Mouse (Mus musculus): ENCODE measurements around the gene 5730596B20Rik. TPM values are rescaled to one million over a fixed set of nuclear protein-coding genes. Genes with fewer than 3 reads are reported as not detected.

The 5730596B20Rik gene
- polyA plus RNA-seq, 1 experiment from 2014 or later, result 3.0 TPM

DNA sequence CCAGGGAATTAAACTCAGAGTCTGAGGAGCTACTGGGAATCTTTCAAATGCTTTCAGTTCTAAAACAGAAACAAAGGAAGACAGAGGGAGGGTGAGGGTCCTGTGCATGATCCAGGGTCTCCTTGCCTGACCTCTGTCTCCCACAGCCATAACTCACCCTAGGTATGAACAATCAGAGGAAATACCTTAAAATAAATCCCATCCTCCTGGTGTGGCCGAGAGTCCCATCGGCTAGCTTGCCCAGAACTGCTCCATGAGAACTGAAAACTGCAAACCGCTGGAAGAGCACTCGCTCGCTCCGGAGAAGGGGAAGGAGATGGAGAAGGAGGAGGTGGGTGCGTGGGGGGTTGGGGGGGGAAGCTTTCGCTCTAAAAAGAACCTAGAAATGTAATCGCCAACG, 2.4 kb downstream of the 5730596B20Rik start:
- H3K4me2 ChIP-seq, result peak overlapping the region; percentile 63
- no peaks in the 10 kb centered on the region for H3K9me3 ChIP-seq (replicated peaks)
- H3K4me3 ChIP-seq (replicated peaks), result peak overlapping the region; percentile 46
- ATAC-seq (ENCODE audit: low FRiP score), result no peak
- H3K9ac ChIP-seq (replicated peaks), result peak overlapping the region; percentile 41
- peaks cover 91% of the 10 kb centered on the region for H3K4me1 ChIP-seq
- peak overlapping the region; percentile 88 for H3K27ac ChIP-seq (replicated peaks)
- WGBS, result 8% methylated on average over 10 of the region's 10 CpGs
- no peaks in the 10 kb centered on the region for H3K27me3 ChIP-seq (replicated peaks)
- no peaks in the 10 kb centered on the region; the same call in 1 of the 2 replicates for H3K36me3 ChIP-seq

DNA sequence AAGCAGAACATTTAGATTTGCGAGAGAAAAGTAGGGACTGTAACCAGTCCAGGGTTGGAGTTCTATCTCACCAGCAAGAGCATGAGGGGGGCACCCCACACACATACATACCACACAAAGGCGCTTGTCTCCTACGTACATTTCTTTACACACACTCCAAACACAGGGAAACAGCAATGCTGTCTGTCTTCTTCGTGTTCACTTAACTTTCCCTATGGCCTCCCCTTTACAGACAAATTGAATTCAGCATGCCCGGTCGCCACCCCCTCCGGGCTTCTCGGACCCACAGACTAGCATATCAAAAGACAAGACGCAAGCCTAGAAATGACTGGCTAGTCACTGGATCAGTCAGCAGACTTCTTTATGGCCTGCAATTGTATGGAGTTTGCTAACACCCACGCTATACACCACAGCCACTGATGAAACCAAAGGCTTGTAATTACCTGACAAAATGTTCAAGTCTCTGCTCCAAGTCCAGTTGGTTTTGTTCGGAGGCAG, 3.0 kb downstream of the 5730596B20Rik start:
- peak overlapping the region; percentile 63 for H3K4me2 ChIP-seq
- peaks cover 91% of the 10 kb centered on the region for H3K4me1 ChIP-seq
- ATAC-seq (ENCODE audit: low FRiP score), result no peak
- no peaks in the 10 kb centered on the region for H3K27me3 ChIP-seq (replicated peaks)
- WGBS, result 12% methylated on average over 11 of the region's 11 CpGs
- no peaks in the 10 kb centered on the region for H3K9me3 ChIP-seq (replicated peaks)
- peak overlapping the region; percentile 46 for H3K4me3 ChIP-seq (replicated peaks)
- H3K27ac ChIP-seq (replicated peaks), result peak overlapping the region; percentile 88
- H3K36me3 ChIP-seq, result no peaks in the 10 kb centered on the region; the same call in 1 of the 2 replicates
- H3K9ac ChIP-seq (replicated peaks), result peak overlapping the region; percentile 41

DNA sequence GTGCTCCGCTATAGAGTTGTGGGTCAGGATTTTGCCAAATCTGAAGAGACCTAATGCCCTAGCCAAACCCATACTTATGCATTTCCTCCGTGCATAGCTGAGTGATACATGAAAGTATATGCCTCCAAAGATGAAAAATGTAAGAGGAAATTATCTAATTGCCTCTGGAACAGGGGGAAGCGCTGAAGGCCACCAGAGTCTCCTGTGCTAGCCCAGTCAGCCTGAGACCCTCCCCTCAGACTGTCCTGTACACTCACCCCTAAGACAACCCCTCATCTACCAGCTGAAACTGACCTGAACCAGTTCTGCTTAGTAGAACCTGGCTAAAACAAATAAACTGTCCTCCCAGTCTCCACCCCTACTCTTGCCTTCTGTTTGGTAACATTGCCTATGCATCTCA, 3.4 kb downstream of the 5730596B20Rik start:
- H3K4me1 ChIP-seq, result peaks cover 92% of the 10 kb centered on the region
- no peaks in the 10 kb centered on the region for H3K27me3 ChIP-seq (replicated peaks)
- H3K4me2 ChIP-seq, result peak overlapping the region; percentile 63
- no peaks in the 10 kb centered on the region for H3K9me3 ChIP-seq (replicated peaks)
- ATAC-seq (ENCODE audit: low FRiP score), result no peak
- no peaks in the 10 kb centered on the region; the same call in 1 of the 2 replicates for H3K36me3 ChIP-seq
- peak overlapping the region; percentile 88 for H3K27ac ChIP-seq (replicated peaks)
- 32% methylated on average over 3 of the region's 3 CpGs for WGBS
- peak overlapping the region; percentile 41; the same call in 1 of the 2 replicates for H3K9ac ChIP-seq (replicated peaks)
- H3K4me3 ChIP-seq (replicated peaks), result 0 out of 2 replicates have a peak overlapping the region, but pooled peaks have one; percentile 46

DNA sequence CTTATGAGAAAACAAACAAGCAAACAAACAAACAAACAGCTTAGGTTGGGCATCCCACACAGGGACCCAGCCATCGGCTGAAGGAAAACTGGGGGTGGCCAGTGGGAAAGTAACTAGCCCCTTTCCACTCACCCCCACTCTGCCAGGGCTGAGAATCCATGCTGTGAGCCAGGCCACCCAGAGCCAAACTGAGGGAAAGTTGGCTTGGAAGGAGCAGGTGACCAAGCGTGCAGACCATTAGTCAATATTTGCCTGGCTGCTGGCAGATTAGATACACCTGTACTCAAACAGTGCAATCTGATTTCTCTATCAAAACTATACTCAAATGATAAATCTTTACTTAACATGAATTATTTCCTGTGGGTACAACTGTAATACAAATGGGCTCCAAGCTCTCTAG, 4.7 kb downstream of the 5730596B20Rik start:
- no peak overlapping the region; the same call in 1 of the 2 replicates for H3K27ac ChIP-seq (replicated peaks)
- H3K9ac ChIP-seq (replicated peaks), result no peak overlapping the region
- H3K27me3 ChIP-seq (replicated peaks), result no peaks in the 10 kb centered on the region
- peaks cover 3% of the 10 kb centered on the region; the same call in 1 of the 2 replicates for H3K36me3 ChIP-seq
- H3K4me2 ChIP-seq, result no peak overlapping the region
- H3K9me3 ChIP-seq (replicated peaks), result no peaks in the 10 kb centered on the region
- no peak overlapping the region for H3K4me3 ChIP-seq (replicated peaks)
- ATAC-seq (ENCODE audit: low FRiP score), result no peak
- WGBS, result 34% methylated on average over 2 of the region's 2 CpGs
- peaks cover 87% of the 10 kb centered on the region for H3K4me1 ChIP-seq

DNA sequence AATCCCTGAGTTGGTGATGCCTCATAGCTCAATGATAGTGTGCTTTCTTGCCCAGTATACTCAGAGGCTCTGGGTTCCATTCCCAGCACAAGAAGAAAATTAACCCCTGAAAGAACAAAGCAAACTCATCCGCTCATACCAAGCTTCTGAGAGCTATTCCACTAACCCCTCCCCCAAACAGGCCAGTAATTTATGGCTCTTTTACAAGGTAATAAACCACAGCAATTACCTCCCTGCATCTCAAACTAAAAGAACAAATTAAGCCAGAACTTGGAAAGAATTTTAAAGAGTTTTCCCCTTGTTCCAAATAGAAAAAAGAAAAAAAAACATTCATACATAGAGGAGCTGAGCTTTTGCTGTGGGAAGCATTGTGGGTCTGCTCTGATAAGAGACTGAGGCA, 5.5 kb downstream of the 5730596B20Rik start:
- H3K36me3 ChIP-seq, result peaks cover 3% of the 10 kb centered on the region; the same call in 1 of the 2 replicates
- 0 out of 2 replicates have a peak overlapping the region, but pooled peaks have one; percentile 35 for H3K4me2 ChIP-seq
- H3K4me1 ChIP-seq, result peaks cover 87% of the 10 kb centered on the region
- ATAC-seq (ENCODE audit: low FRiP score), result no peak
- no peak overlapping the region for H3K9ac ChIP-seq (replicated peaks)
- H3K4me3 ChIP-seq (replicated peaks), result no peak overlapping the region
- 26% methylated on average over 1 of the region's 1 CpGs for WGBS
- H3K9me3 ChIP-seq (replicated peaks), result no peaks in the 10 kb centered on the region
- H3K27me3 ChIP-seq (replicated peaks), result no peaks in the 10 kb centered on the region
- H3K27ac ChIP-seq (replicated peaks), result peak overlapping the region; percentile 68

DNA sequence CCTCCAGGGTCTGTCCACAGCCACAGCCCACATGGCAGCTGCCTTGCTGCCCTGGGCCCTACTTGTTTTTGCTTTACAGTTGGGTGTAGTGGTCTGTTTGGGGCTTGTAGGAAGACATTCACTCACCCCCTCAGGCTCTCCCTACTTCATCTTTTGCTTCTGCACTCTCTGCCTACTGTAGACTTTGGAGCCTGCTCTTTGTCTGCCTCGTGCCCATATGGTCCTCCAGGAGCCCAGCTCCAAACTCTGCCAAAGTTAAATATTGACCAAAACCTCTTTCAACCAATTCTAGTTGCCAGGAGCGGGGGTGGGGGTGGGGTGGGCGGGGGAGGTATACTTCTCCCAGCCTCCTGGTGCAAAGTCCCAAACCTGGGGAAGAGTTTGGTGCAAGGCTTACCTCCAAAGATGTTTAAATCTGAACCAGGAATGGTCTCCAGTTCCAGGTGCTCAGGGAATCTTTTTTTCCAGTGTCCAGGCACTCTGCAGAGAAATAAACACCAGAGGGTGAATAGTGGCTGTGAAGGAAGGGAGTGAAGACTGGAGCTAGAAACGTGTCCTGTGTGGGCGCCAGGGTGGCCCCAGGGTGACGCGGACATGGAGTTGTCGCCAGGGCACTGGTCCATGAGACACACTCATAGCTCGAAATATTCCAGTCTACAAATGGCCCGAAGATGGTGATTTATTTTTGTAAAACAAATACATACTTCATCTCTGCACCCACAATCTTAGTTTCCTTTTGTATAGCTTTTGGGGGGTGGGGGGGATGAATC, 6.2 kb downstream of the 5730596B20Rik start:
- Histone ChIP-seq H3K9me3 (replicated peaks) (no peaks in the 10 kb centered on the region), H3K27me3 (replicated peaks) (no peaks in the 10 kb centered on the region), H3K9ac (replicated peaks) (no peak overlapping the region; the same call in 1 of the 2 replicates), H3K36me3 (peaks cover 3% of the 10 kb centered on the region; the same call in 1 of the 2 replicates), H3K4me3 (replicated peaks) (no peak overlapping the region), H3K4me1 (peaks cover 87% of the 10 kb centered on the region), H3K27ac (replicated peaks) (peak overlapping the region; percentile 68), H3K4me2 (peak overlapping the region; percentile 35; the same call in 1 of the 2 replicates)
- no peak for ATAC-seq (ENCODE audit: low FRiP score)
- 17% methylated on average over 10 of the region's 10 CpGs for WGBS

DNA sequence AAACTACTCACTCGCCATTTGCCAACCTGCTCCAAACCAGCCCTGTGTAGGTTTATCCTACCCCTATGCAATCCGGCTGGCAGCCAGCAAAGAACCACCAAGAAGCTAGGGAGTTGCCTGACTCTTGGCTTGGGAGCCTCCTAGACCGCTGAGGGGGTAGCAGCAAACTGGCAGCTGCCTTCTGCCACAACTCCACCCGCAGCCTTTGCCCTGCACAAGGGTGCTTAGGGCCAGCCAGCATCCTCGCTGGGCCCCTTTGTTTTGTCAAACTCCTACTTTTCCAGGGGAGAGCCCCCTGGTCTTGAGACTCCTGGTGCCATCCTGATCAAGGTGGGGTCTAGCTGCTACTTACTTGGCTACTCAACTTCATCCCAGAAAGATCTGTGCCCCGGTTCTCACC, 7.4 kb downstream of the 5730596B20Rik start:
- Histone ChIP-seq H3K9ac (replicated peaks) (no peak overlapping the region), H3K4me1 (peaks cover 86% of the 10 kb centered on the region), H3K9me3 (replicated peaks) (no peaks in the 10 kb centered on the region), H3K27ac (replicated peaks) (peak overlapping the region; percentile 68; the same call in 1 of the 2 replicates), H3K36me3 (peaks cover 3% of the 10 kb centered on the region; the same call in 1 of the 2 replicates), H3K27me3 (replicated peaks) (no peaks in the 10 kb centered on the region), H3K4me3 (replicated peaks) (no peak overlapping the region), H3K4me2 (peak overlapping the region; percentile 35)
- 13% methylated on average over 6 of the region's 6 CpGs for WGBS
- no peak for ATAC-seq (ENCODE audit: low FRiP score)

DNA sequence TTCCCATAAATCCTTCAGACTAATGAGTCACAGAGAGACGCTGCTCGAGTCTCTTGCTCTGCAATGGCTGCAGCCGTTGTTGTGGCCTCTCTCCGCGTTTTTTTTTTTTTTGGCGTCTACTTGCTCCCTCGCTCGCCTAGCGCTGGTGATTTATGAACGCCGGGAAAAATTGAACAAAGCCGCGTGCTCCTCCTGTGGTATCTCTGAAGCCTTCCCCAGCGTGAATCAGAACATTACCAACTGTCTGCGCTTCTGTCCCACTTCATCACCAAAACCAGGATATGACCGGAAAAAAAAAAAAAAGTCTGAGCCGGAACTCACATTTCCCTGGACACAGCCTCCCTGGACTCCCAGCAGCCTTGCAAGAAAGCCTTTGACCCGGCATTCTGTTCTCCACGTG, 7.9 kb downstream of the 5730596B20Rik start:
- 3% methylated on average over 19 of the region's 19 CpGs for WGBS
- Histone ChIP-seq H3K36me3 (peaks cover 6% of the 10 kb centered on the region; the same call in 1 of the 2 replicates), H3K4me2 (peak overlapping the region; percentile 35), H3K27me3 (replicated peaks) (no peaks in the 10 kb centered on the region), H3K9ac (replicated peaks) (no peak overlapping the region), H3K4me1 (peaks cover 86% of the 10 kb centered on the region), H3K4me3 (replicated peaks) (no peak overlapping the region), H3K27ac (replicated peaks) (peak overlapping the region; percentile 68), H3K9me3 (replicated peaks) (no peaks in the 10 kb centered on the region)
- no peak for ATAC-seq (ENCODE audit: low FRiP score)

DNA sequence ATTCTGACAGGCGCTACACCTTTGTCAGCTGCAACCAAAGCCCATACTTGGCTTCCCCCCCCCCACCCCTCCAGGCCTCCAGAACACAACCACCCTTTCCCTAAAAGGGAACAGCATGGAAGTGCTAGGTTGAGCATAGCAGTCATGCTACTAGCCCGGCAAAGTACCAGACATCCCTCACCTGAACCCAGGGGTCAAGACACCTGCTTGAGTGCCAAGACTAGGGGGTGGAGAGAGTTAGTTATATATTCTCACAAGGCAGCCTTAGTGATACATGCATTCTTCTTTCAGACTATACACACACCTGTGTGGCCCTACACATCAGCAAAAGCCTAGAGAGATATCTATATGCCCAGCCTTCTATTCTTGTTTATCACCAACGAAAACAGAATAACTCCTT, 8.5 kb downstream of the 5730596B20Rik start:
- Histone ChIP-seq H3K4me2 (peak overlapping the region; percentile 35; the same call in 1 of the 2 replicates), H3K36me3 (peaks cover 6% of the 10 kb centered on the region; the same call in 1 of the 2 replicates), H3K27me3 (replicated peaks) (no peaks in the 10 kb centered on the region), H3K4me3 (replicated peaks) (no peak overlapping the region), H3K9me3 (replicated peaks) (no peaks in the 10 kb centered on the region), H3K9ac (replicated peaks) (no peak overlapping the region), H3K27ac (replicated peaks) (no peak overlapping the region; the same call in 1 of the 2 replicates), H3K4me1 (peaks cover 86% of the 10 kb centered on the region)
- ATAC-seq (ENCODE audit: low FRiP score), result no peak
- WGBS, result 23% methylated on average over 3 of the region's 3 CpGs

DNA sequence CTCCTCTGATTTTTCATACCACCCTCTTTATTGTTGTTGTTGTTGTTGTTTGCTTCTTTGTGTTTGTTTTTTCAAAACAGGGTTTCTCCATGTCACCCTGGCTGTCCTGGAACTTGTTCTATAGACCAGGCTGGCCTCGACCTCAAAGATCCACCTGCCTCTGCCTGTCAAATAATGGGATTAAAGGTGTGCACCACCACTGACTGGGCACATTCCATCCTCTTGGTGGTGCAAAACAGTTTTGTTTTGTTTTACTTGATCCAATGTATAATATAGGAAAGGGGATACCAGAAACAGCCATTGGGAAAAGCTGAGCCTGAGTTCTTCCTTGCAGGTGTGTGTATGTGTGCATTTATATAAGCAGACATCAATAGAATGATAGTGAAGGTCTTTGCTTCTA, 9.2 kb downstream of the 5730596B20Rik start:
- no peak for ATAC-seq (ENCODE audit: low FRiP score)
- H3K9me3 ChIP-seq (replicated peaks), result no peaks in the 10 kb centered on the region
- peaks cover 6% of the 10 kb centered on the region; the same call in 1 of the 2 replicates for H3K36me3 ChIP-seq
- no peak overlapping the region for H3K9ac ChIP-seq (replicated peaks)
- 0 out of 2 replicates have a peak overlapping the region, but pooled peaks have one; percentile 19 for H3K27ac ChIP-seq (replicated peaks)
- peaks cover 85% of the 10 kb centered on the region for H3K4me1 ChIP-seq
- no peaks in the 10 kb centered on the region for H3K27me3 ChIP-seq (replicated peaks)
- H3K4me2 ChIP-seq, result no peak overlapping the region
- WGBS, result 52% methylated on average over 1 of the region's 1 CpGs
- no peak overlapping the region for H3K4me3 ChIP-seq (replicated peaks)

DNA sequence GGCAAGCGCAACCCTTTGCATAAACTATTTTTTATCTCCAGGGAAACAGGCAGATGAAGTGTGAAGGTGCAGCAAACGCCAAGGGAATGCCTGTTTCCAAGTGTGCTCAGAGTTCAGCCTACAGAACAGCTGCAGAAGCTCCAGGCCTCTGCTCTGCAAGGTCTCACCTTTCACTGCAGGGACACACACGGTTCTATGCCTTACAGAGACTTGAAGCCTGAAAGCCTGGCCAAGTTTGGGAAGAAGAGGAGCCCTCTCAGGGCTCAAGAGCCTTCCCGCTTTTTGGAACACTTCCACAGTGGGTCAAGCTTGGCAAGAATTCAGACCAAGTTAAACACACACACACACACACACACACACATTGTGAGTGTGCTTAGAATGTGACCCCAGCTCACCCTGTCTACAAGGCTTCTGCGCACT, 11.9 kb downstream of the 5730596B20Rik start:
- Histone ChIP-seq H3K27ac (replicated peaks) (peak overlapping the region; percentile 92), H3K9ac (replicated peaks) (no peak overlapping the region)
- ATAC-seq (ENCODE audit: low FRiP score), result no peak

More for the DNA sequence above, 11.9 kb downstream of the 5730596B20Rik start:
- Histone ChIP-seq H3K4me3 (replicated peaks) (no peak overlapping the region), H3K27me3 (replicated peaks) (no peaks in the 10 kb centered on the region), H3K9me3 (replicated peaks) (no peaks in the 10 kb centered on the region), H3K4me1 (peaks cover 87% of the 10 kb centered on the region), H3K36me3 (peaks cover 6% of the 10 kb centered on the region; the same call in 1 of the 2 replicates), H3K4me2 (peak overlapping the region; percentile 97)
- 24% methylated on average over 5 of the region's 5 CpGs for WGBS
